8 mouse cellular contexts compared by ENCODE assay signal in genomic region chr9:42463220-42463989, GRCm38 (mm10). TPM values are rescaled to one million over a fixed set of nuclear protein-coding genes. Genes with fewer than 3 reads are reported as not detected.
A peak's percentile ranks its signal among the peaks of the same experiment; 100 is the strongest.
DNase-seq lines count a peak whose midpoint lies in the region; ATAC-seq and TF ChIP-seq lines count a peak whose summit lies in the region.

No protein-coding gene starts in this region.

- H3K4me3 ChIP-seq in midbrain, embryonic 11.5 days (ENCODE audit: low read depth, low read length), result no peak overlapping the region
- H3K4me3 ChIP-seq in midbrain, embryonic 10.5 days, result no peak overlapping the region
- peak overlapping the region; percentile 31 to 43 for H3K4me3 ChIP-seq in liver, embryonic 14.5 days (ENCODE audit: insufficient read depth in 1 of 2, low read depth in 2 of 2, low read length in 2 of 2)
- no peak overlapping the region for H3K4me3 ChIP-seq in stomach, embryonic 16.5 days (replicated peaks; ENCODE audit: low read length)
- no peak overlapping the region for H3K4me3 ChIP-seq in hindbrain, embryonic 12.5 days

- 0 out of 2 replicates have a peak, but pooled peaks have one; percentile 19 for TF ChIP-seq CTCF in liver, embryonic 14.5 days (IDR thresholded peaks at IDR 0.05; ENCODE audit: low read depth)

- H3K9me3 ChIP-seq in midbrain, embryonic 11.5 days (ENCODE audit: control insufficient read depth, low read length), result no peaks in the 10 kb centered on the region
- no peaks in the 10 kb centered on the region for H3K9me3 ChIP-seq in midbrain, embryonic 10.5 days (replicated peaks)
- no peaks in the 10 kb centered on the region for H3K9me3 ChIP-seq in liver, embryonic 14.5 days (ENCODE audit: control insufficient read depth, low read length)
- no peaks in the 10 kb centered on the region for H3K9me3 ChIP-seq in stomach, embryonic 16.5 days (replicated peaks; ENCODE audit: control insufficient read depth, low read length)
- no peaks in the 10 kb centered on the region for H3K9me3 ChIP-seq in hindbrain, embryonic 12.5 days (replicated peaks)

- peak overlapping the region; percentile 14; the same call in 1 of the 2 replicates for H3K27ac ChIP-seq in midbrain, embryonic 11.5 days (ENCODE audit: low read depth, low read length)
- no peak overlapping the region for H3K27ac ChIP-seq in midbrain, embryonic 10.5 days (replicated peaks)
- H3K27ac ChIP-seq in liver, embryonic 14.5 days, result peak overlapping the region; percentile 94
- H3K27ac ChIP-seq in stomach, embryonic 16.5 days (ENCODE audit: low read length), result peak overlapping the region; percentile 64
- H3K27ac ChIP-seq in hindbrain, embryonic 12.5 days, result no peak overlapping the region

- H3K9ac ChIP-seq in midbrain, embryonic 11.5 days (ENCODE audit: low read length), result no peak overlapping the region
- H3K9ac ChIP-seq in liver, embryonic 14.5 days (replicated peaks), result peak overlapping the region; percentile 55
- H3K9ac ChIP-seq in stomach, embryonic 16.5 days (ENCODE audit: low read length), result no peak overlapping the region
- H3K9ac ChIP-seq in hindbrain, embryonic 12.5 days, result no peak overlapping the region

- H3K27me3 ChIP-seq in midbrain, embryonic 11.5 days (ENCODE audit: control insufficient read depth, insufficient read depth, low read length), result no peaks in the 10 kb centered on the region
- H3K27me3 ChIP-seq in midbrain, embryonic 10.5 days (ENCODE audit: low read depth, poor library complexity, severe bottlenecking), result no peaks in the 10 kb centered on the region
- H3K27me3 ChIP-seq in liver, embryonic 14.5 days (ENCODE audit: control insufficient read depth, insufficient read depth, low read length), result no peaks in the 10 kb centered on the region
- H3K27me3 ChIP-seq in stomach, embryonic 16.5 days (ENCODE audit: control insufficient read depth, insufficient read depth, low read length), result no peaks in the 10 kb centered on the region
- no peaks in the 10 kb centered on the region for H3K27me3 ChIP-seq in hindbrain, embryonic 12.5 days

- intact Hi-C loops in heart, postnatal 10 days (cut with DNase I), result no loop called here

- H3K4me2 ChIP-seq in midbrain, embryonic 11.5 days, result no peak overlapping the region
- H3K4me2 ChIP-seq in liver, embryonic 14.5 days (ENCODE audit: low read depth), result peak overlapping the region; percentile 68
- no peak overlapping the region for H3K4me2 ChIP-seq in stomach, embryonic 16.5 days (ENCODE audit: low read depth, low read length)
- H3K4me2 ChIP-seq in hindbrain, embryonic 12.5 days (replicated peaks), result no peak overlapping the region

- no peaks in the 10 kb centered on the region for H3K36me3 ChIP-seq in midbrain, embryonic 11.5 days (ENCODE audit: control insufficient read depth, insufficient read depth, low read length)
- H3K36me3 ChIP-seq in midbrain, embryonic 10.5 days, result peaks cover 7% of the 10 kb centered on the region; the same call in 1 of the 2 replicates
- no peaks in the 10 kb centered on the region for H3K36me3 ChIP-seq in liver, embryonic 14.5 days (replicated peaks; ENCODE audit: control insufficient read depth, insufficient read depth, low read depth)
- H3K36me3 ChIP-seq in stomach, embryonic 16.5 days (ENCODE audit: control insufficient read depth, insufficient read depth, low read length), result no peaks in the 10 kb centered on the region
- H3K36me3 ChIP-seq in hindbrain, embryonic 12.5 days, result no peaks in the 10 kb centered on the region

- 0 out of 2 replicates have a peak, but pooled peaks have one; percentile 8 for TF ChIP-seq EP300 in liver, embryonic 14.5 days (IDR thresholded peaks at IDR 0.05; ENCODE audit: low read depth)

- ATAC-seq in midbrain, embryonic 11.5 days (ENCODE audit: low FRiP score), result no peak
- ATAC-seq in common myeloid progenitor, adult 5-6 weeks (replicated peaks; ENCODE audit: low read depth, poor library complexity, severe bottlenecking), result peak; percentile 64
- ATAC-seq in liver, embryonic 14.5 days (ENCODE audit: insufficient read depth), result peak; percentile 87
- ATAC-seq in stomach, embryonic 16.5 days (ENCODE audit: insufficient read depth, low FRiP score), result peak; percentile 92
- ATAC-seq in hindbrain, embryonic 12.5 days (ENCODE audit: low FRiP score), result no peak

- H3K4me1 ChIP-seq in midbrain, embryonic 11.5 days (ENCODE audit: control insufficient read depth, insufficient read depth, low read length), result peaks cover 3% of the 10 kb centered on the region; the same call in 1 of the 2 replicates
- H3K4me1 ChIP-seq in midbrain, embryonic 10.5 days, result peaks cover 20% of the 10 kb centered on the region
- peaks cover 43 to 63% of the 10 kb centered on the region in 2 experiments for H3K4me1 ChIP-seq in liver, embryonic 14.5 days (replicated peaks; ENCODE audit: control insufficient read depth in 2 of 2, insufficient read depth in 2 of 2, low read length in 1 of 2)
- H3K4me1 ChIP-seq in stomach, embryonic 16.5 days (ENCODE audit: control insufficient read depth, insufficient read depth, low read length), result peaks cover 33% of the 10 kb centered on the region
- H3K4me1 ChIP-seq in hindbrain, embryonic 12.5 days, result peaks cover 10% of the 10 kb centered on the region

- 55% methylated on average over 8 of the region's 8 CpGs for WGBS in midbrain, embryonic 11.5 days
- 61% methylated on average over 8 of the region's 8 CpGs for WGBS in midbrain, embryonic 10.5 days
- WGBS in liver, embryonic 14.5 days (ENCODE audit: insufficient replicate concordance), result 26% methylated on average over 8 of the region's 8 CpGs
- 37% methylated on average over 8 of the region's 8 CpGs for WGBS in stomach, embryonic 16.5 days
- WGBS in hindbrain, embryonic 12.5 days, result 54% methylated on average over 8 of the region's 8 CpGs

- no peak for DNase-seq in midbrain, embryonic 11.5 days (ENCODE audit: low spot score, missing footprints)
- no peak for DNase-seq in midbrain, embryonic 10.5 days (ENCODE audit: low spot score)
- peak; percentile 45 to 57 for DNase-seq in heart, postnatal 10 days
- peak; percentile 72 to 78 (median 73) for DNase-seq in liver, embryonic 14.5 days (ENCODE audit: low read depth in 3 of 3, low spot score in 3 of 3)
- no peak for DNase-seq in cerebellum, adult 9-10 months

RNA-seq across cellular contexts. Expression of gene Tbcel, which starts 44.2 kb away (rescaled TPM):
- 4.0 and 4.5 TPM in 2 replicates for polyA plus RNA-seq in midbrain, embryonic 11.5 days (2014; fragmentation: Nextera tagmentation; extraction: Ambion mirVana)
- polyA plus RNA-seq in midbrain, embryonic 10.5 days (2016; fragmentation: Nextera tagmentation; extraction: Ambion mirVana), result 3.4 and 3.7 TPM in 2 replicates
- total RNA-seq in common myeloid progenitor, adult 5-6 weeks (2017), result 18.0 and 22.9 TPM in 2 replicates
- 10 to 100 TPM; 20.3 to 22.3 TPM for total RNA-seq in heart, postnatal 10 days (2021)
- 16.7 and 19.7 TPM in 2 replicates for polyA plus RNA-seq in liver, embryonic 14.5 days (2012; rRNA removed)
- polyA plus RNA-seq in liver, embryonic 14.5 days (2014; fragmentation: Nextera tagmentation; extraction: Ambion mirVana), result 11.3 and 12.1 TPM in 2 replicates
- 4.0 and 4.1 TPM in 2 replicates for polyA plus RNA-seq in stomach, embryonic 16.5 days (2015; fragmentation: Nextera tagmentation; extraction: Ambion mirVana)
- polyA plus RNA-seq in hindbrain, embryonic 12.5 days (2016; fragmentation: Nextera tagmentation; extraction: Ambion mirVana), result 6.0 and 6.1 TPM in 2 replicates

Comparison
In these comparisons a context has a peak if more than half of its experiments do, and no peak if none do; other contexts are left out.
1. H3K27ac ChIP-seq: peak in midbrain, embryonic 11.5 days (single experiment), liver, embryonic 14.5 days (single experiment) and stomach, embryonic 16.5 days (single experiment); none in midbrain, embryonic 10.5 days (single experiment) and hindbrain, embryonic 12.5 days (single experiment).
2. ATAC-seq: peak in common myeloid progenitor, adult 5-6 weeks (single experiment), liver, embryonic 14.5 days (single experiment) and stomach, embryonic 16.5 days (single experiment); none in midbrain, embryonic 11.5 days (single experiment) and hindbrain, embryonic 12.5 days (single experiment).
3. DNase-seq: peak in heart, postnatal 10 days (2 of 2) and liver, embryonic 14.5 days (3 of 3); none in midbrain, embryonic 11.5 days (single experiment), midbrain, embryonic 10.5 days (single experiment) and cerebellum, adult 9-10 months (single experiment).
4. H3K4me3 ChIP-seq: peak in liver, embryonic 14.5 days (2 of 2); none in midbrain, embryonic 11.5 days (single experiment), midbrain, embryonic 10.5 days (single experiment), stomach, embryonic 16.5 days (single experiment) and hindbrain, embryonic 12.5 days (single experiment).